Mouse (Mus musculus) brain, embryonic 14.5 days (tissue): ENCODE data around the gene Pinlyp.

ENCODE experiments used
- CTCF ChIP-seq: fragments of 200-500 bp; IDR thresholded peaks from 2 replicates; pipeline ENCODE4 v1.5.1; 2012; ENCODE audit warnings: inconsistent platforms, mild to moderate bottlenecking, moderate library complexity, borderline replicate concordance; ENCODE audit not compliant: insufficient read depth, insufficient read length; ENCODE audit errors: extremely low read depth
- POLR2A ChIP-seq: fragments of 200-500 bp; IDR thresholded peaks from 2 replicates; pipeline ENCODE4 v1.6.1; 2012; ENCODE audit warnings: mild to moderate bottlenecking, inconsistent platforms, borderline replicate concordance; ENCODE audit not compliant: poor library complexity, insufficient read depth, insufficient read length, severe bottlenecking; ENCODE audit errors: extremely low read depth

DNA sequence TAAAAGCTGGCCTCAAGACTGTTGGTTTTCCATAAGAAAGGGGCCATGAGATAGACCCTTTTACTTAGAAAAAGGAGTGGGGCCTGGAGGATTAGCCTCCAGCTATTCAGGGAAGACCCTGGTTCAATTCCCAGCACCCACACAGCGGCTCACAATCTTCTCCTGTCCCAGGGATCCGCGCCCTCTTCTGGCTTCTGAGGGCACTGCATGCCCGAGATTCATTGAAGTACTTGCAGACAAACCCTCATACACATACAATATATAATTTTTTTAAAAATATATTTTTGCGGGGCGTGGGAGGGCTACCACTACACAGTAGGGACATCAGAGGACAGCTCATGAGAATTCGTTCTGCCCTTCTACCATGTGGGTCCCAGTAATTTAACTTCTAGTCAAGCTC lies 45.0 kb downstream of the Pinlyp start:
- TF ChIP-seq CTCF (peak; percentile 57; the same call in 1 of the 2 replicates), POLR2A (no peak)
